Mouse (Mus musculus): Measurements from ENCODE around the gene Axin2.

- no peak for TF ChIP-seq CTCF (IDR thresholded peaks at IDR 0.05; ENCODE audit: extremely low read depth, insufficient read depth, insufficient read length, insufficient replicate concordance)
- TF ChIP-seq POLR2A (IDR thresholded peaks at IDR 0.05; ENCODE audit: low read depth, low read length), result no peak
Measured at GRCm38 (mm10) chr11:108871748-108872147, 48.4 kb upstream of the Axin2 start.

All from spleen, adult 2 months (tissue).